Mouse (Mus musculus) regulatory T cell (primary cell): ENCODE data around the gene E130208F15Rik.

Source experiments
- in situ Hi-C: fragments of 300-600 bp; cut with MboI, MseI; formaldehyde crosslinking; loops from one replicate; pipeline ENCODE4 v1.15.1; 2025; ENCODE audit warnings: high pct_unique_total_duplicates

E130208F15Rik gene

DNA sequence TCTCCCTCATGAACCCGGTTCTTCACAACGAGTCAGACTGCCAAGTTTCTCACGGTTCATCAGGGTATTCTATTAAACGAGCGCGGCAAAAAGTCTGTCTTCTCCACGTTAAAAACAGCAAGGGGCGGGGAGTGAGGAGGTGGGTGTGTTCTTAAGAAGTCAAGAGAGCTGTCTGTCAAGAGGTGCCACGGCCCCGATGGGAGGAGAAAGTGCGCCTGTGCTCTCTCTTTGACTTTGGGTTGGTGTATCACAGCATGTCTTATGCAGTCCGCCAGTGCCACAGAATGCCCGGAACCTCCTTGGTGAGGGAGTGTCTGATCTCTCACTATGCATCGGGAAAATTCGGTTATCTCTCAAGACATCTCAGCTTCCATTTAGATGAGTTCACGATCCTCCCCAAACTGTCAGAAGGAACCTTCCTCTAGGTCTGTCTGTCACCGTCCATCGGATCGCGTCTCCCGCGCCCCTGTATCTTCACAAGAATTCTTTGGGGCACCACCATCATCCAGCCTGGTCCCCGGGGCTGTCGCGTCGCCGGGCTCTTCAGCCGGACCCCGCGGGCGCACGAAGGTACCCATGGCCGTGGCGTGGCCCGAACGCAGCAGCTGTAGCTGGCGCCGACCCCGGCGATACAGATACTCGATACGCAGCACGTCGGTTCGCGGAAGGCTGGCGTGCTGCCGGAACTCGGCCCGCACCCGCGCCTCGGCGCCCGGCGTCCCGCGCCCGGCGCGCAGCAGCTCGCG lies at the start of gene E130208F15Rik:
Gene E130208F15Rik (plus strand): TSS at position 202 of the 746 bp plus-strand sequence.
- in situ Hi-C loops: no loop called here

DNA sequence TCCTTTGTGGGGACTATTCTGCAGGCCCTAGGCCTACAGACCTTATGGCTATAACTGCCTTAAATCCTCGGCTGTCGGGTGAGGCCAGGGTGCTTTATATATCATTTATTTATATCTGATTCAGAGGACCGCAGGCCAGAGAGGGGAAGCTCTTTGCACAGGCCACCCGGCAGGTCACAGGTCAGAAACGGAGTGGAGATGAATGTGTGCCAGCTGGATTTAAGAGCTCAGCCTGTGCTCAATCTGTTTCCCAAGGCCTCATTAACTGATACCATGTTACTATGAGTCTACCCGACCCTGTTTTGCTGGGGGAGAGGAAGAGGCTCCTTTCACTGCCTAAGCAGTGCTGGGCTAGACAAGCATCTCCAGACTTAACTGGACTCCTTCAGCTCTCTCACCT lies 47.2 kb upstream of the E130208F15Rik start:
- in situ Hi-C loops: no loop called here

DNA sequence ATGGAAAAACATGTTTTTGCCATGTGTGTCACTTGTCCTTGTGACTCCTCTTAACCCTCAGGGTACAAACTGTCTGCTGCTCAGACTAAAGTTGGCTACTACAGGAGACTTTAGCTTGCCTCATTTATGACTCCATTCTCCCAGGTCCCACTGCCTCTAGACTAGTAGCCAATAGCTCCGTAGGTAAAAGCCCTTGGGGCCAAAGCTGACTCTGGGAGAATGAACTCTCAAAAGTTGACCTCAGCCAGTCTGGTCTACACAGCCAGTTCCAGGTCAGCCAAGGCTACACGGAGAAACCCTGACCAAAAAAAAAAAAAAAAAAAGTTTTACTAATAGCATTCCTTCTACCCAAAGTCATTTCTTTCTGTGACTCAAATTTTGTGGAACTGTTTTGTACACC lies 42.6 kb upstream of the E130208F15Rik start:
- in situ Hi-C loops: no loop called here

DNA sequence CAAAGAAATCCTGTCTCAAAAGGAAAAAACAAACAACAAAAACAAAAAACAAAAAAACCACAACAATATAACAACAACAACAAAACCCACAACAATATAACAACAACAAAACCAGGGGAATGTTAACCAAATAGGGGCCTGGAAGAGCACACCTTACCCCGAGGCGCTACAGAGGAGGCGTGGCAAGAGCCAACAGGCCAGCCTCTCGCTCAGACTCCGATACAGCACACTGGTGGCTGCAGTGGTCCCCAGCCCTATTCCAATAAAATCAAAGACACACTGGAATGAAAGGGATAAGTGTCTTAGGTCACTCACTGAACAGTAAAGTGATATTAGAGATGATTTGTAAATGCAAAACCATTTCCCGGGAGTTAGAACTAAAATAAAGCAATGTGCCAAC lies 42.0 kb upstream of the E130208F15Rik start:
- in situ Hi-C loops: no loop called here

DNA sequence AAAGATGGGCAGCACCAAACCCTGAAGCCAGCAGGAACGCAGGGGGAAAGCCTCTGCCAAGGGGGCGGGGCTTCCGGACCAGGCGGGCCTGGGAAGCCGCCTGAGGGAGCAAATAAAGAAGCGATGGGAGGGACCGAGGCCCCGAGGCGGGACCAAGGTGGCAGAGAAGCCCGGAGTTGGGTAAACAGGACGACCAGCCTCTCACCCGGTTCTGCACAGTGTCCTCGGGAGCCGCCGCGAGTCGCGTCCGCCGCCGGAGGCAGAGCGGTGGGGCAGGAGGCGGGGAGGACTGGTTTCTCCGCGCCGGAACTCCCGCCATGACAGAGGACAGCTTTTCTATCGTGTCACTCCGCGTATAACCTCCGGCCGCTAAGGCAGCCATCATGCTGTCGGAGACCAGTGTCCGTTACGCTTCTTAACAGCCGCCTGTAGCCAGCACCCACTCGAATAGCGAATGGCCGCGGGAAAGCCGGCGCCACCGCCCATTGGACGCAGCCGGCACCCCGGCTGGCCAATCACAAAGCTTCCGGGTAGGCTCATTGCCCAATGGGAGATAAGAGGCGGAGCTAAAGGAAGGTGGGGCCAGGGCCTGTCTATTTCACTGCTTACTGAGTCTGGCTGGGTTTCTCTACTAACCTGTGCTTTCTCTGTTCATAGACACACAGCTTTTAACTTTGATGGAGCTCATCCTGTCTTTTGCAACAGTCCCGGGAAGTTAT lies 41.4 kb upstream of the E130208F15Rik start, which contains the start of the genes Thap8 and Wdr62:
Gene Thap8 (plus strand): TSS at position 144 of the 719 bp plus-strand sequence.
Gene Wdr62 (minus strand): TSS at position 469 of the 719 bp plus-strand sequence.
- in situ Hi-C loops: no loop called here

DNA sequence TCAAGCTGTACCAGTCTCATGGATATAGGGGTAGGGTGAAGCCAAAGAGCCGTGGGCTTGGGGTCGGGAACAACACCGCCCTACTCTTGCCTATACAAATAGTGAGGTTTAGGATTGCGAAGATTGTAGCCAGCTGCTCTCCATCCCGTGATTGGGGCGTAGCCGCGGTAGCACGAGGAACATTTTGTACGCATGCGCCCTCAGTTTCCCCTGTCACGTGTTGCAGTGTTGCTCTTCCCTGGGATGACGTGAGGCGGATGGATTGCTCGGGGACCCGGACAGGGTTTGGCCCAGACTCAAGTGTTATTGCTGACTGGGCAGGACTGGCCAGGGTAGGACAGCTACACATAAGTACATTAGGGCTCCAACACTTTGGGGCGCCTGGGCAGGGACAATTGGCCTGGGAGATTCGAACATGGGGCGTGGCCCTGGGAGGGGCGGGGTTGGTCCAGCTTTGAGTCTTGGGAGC lies 40.8 kb upstream of the E130208F15Rik start:
- in situ Hi-C loops: no loop called here

DNA sequence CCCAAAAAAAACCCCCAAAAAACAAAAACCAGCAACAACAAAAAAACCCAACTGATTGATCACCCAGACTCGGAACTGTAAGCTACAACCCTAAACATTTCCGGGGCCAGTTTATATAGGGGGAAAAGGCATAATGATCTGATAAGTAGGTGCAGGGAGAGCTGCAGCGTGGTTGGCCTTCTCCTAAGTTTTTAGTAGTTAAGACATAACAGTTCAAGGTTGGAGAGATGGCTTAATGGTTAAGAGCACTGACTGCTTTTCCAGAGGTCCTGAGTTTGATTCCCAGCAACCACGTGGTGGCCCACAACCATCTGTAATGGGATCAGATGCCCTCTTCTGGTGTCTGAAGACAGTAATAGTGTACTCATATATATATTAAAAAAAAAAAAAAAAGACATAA lies 40.0 kb upstream of the E130208F15Rik start:
- in situ Hi-C loops: no loop called here

DNA sequence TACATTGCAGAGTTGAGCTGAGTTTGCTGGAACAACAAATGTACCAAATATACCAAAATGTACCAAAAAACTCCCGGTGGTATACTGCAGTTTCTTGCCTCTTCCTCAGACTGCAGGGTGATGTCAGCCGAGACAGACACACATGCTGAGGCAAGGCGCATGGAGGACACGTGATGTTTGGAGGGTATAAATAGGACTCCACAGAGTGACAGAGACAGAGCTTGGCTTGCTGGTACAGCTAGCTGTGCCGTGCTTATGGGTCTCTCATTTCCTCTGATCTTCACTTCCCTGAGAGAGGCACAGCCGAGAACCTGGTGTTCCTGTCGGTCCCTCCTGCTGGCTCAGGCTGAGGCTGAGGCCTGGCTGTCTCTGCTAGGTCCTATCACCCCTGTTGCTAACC lies 38.8 kb upstream of the E130208F15Rik start:
- in situ Hi-C loops: no loop called here

DNA sequence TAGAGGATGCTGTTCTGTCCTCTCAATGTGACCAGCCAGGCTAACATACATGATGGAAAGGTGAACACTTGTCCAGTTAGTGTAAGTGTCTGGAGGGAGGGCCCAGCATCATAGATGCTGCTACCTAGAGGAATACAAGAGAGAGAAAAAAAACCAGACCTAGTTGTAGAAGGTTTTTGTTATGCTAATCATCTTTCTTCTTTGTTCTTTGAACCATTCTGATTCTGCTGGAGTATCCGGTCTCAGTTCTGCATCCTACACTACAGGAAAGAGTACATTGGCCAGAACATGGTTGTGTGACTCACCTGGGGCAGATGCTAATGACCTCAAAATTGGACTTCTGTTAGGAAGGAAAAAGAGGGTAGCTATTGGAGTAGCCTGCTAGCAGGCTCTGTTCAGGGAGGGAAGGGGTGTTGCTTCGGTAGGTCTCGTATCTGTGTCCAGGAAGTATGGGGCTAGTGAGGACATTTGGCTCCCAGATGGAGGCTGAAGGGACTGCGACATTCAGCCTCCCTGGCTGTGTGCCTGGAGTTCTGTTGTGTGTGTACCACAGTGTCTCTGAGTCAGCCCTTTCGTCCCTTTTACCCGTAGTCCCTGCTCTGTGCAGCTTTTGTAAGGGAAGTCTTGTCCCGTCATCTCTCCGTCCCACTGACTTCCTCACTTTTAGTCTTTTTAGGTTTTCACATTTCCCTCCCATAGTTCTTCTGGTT lies 34.7 kb upstream of the E130208F15Rik start:
- in situ Hi-C loops: no loop called here

DNA sequence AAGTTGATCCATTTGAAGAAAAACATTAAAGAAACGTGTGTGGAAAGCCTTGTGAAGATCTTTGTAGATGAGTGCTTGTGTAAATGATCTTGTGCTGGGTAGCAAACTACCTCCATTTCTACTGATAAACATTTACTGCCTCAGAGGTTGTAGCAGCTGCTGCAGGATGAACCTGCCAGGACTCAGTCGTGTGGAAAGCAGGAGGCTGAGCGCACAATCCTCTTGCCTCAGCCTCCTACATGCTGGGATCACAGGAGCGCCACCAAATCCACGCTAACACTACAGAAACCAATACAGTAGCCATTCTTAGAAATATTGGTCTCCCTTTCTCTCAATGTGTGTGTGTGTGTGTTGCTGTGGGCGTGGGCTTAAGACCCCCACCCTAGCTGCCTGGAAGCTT lies 33.5 kb upstream of the E130208F15Rik start:
- in situ Hi-C loops: no loop called here

DNA sequence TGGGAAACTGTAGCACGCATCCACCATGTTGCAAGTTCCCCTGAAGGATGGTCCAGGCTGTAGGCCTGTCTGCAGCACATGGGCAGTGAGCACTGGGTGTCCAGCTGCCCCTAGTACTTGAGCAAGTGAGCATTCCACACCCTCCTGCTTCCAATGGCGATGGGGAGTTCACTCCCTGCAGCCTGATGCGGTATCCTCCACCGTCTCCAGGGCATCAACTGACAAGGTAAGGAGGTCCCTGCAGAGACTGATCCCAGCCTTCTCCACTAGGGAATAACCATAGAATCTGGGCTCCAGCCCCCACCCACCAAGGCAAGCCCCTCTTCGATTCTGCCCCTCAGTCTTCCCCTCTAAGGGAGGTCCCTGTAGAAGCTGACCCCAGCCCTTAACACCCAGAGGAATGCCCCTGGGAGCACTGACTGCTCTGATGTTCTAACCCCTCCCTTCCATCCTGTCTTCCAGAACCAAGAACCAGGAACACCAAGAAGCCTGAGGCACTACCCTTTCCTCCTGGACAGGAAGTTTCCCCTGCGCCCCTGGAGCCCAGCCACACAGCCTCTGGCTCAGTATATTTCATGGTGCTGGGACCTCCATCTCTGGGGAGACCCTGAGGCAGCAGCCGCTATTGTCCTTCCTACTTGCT lies 32.3 kb upstream of the E130208F15Rik start:
- in situ Hi-C loops: no loop called here

DNA sequence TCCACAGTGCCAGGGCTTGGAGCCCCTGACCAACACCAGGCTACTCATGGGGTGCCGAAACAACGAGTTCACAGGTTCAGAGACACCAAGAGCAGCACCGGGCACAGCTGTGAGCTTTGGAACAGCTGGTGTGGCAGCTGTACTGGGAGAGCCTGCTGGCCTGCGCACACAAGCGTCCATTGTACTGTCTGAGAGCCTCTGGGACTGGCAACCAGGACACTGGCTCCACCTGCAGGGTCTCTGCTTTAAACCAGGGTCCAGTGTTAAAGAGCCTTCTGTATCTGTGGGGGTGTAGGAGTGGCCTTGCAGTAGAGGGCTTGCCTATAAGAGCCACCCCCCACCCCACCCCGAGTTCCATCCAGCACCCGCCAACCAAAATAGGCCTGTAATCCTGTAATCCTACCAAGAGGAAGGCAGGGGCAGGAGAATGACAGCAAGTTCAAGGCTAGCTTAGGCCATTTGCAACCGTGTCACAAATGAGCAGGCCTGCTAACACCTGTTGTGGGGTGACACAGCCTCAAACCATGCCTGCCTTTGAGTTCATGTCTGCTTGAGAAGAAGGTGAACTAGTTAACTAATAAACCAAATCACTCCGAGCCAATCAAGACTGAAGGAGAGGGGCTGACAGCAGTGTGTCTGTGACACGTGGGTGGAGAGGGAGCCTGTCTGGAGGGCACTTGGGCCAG lies 31.7 kb upstream of the E130208F15Rik start:
- in situ Hi-C loops: no loop called here

DNA sequence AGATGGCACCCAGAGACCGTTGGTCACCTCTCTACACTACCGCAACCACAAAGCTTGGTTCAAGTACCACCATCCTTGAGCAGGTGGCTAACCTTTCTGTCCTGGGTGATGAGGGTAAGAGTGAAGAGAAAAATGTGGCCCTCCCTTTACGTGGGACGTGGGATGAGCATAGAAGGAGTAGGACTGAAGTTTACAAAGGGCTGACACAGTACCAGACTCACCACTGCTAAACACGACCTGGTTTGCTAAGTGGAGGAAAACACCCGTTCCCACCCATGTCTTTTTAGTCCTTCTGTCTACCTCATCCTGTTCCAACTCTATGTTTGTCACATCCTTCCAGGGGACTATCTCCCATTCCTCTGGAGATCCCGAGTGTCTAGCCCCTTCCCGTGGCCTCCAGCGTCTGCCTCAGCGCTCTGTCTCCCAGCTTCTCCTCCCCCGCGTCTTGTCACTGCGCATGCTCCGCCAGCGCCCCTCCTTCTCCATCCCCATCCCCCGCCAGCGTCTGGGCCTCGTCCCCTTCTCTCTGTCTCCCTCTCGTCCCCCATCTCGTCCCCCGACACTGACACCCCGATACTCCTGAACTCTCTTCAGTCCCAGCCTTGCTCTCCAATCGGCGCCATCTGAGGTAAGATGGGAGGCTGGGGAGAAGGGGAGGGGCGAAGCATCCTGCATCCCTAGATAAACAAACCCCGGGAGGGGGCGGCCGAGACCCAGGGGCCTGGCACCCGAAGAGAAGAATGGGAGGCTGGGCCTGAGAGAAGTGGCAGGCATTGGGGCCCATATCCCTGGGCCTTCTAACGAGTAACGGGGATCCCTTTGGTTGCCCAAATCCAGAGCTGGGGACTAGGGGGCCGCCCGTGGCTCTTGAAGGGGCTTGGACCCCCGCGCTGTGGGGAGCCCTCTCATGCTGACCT lies 30.1 kb upstream of the E130208F15Rik start, which contains the start of gene Clip3:
Gene Clip3 (plus strand): TSS at position 514 of the 917 bp plus-strand sequence.
- in situ Hi-C loops: no loop called here

DNA sequence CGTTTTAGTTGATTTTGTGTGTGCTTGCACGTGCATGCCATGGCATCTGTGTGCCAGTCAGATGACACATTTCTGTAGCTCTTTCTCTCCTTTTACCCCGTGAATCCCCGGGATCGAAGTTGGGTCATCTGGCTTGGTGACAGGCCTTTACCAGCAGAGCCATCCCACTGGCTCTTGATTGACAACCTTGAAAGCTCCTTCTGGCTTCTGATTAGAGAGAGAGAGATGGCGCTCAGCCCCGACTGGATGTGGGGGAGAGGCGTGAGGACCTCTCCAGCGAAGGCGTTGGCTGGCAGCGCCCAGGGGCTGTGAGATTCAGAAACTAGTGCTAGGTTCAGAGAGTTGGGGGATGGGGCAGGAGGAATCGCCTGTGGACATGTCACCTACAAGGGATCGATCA lies 27.7 kb upstream of the E130208F15Rik start:
- in situ Hi-C loops: no loop called here

DNA sequence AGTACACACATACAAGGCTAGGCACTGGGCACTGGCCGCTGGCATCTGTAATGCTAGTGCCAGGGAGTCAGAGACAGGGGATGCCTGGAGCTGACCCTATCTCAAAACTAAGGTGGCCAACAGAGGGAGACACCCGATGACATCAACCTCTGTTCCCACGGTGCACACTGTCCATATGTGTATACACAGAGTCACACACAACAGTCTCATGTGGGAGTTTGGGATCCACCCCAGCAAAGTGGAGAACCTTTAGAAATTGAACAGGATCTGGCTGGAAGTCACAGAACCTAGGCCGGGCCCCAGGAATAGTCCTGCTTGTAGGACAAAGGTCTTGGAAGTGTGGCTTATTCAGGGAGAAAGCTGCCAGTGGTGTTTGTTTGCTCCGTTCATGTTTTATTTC lies 27.2 kb upstream of the E130208F15Rik start:
- in situ Hi-C loops: no loop called here

DNA sequence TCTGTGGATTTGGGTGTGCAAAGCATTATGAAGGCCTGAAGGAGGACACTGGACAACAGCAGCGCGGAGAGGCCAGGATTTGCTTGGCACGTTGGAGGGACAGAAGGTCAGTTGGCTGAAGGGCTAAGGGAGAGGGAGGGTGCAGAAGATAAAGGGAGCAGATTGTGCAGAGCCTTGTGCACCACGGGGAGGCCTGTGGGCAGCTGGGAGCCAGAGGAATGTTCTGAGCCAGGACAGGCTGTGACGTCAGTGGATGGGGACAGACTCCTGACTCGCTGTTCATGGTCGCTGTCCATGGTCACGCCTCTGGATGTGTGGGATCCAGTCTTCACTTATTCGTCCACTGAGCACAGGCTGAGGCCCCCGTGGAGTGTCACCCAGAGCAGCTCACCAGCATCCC lies 26.4 kb upstream of the E130208F15Rik start:
- in situ Hi-C loops: no loop called here

DNA sequence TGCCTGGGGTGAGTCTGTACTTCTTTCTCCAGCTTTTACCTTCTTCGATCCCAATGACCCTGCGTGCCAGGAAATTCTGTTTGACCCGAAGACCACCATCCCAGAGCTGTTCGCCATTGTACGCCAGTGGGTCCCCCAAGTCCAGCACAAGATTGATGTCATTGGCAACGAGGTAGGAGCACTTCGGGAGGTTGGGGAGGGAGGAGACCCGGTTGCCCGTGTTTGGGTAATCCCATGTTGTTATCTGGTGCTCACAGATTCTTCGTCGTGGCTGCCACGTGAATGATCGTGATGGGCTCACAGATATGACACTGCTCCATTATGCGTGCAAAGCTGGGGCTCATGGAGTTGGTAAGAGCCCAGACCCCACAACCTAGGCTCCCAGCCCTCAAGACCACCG lies 24.7 kb upstream of the E130208F15Rik start:
- in situ Hi-C loops: no loop called here

DNA sequence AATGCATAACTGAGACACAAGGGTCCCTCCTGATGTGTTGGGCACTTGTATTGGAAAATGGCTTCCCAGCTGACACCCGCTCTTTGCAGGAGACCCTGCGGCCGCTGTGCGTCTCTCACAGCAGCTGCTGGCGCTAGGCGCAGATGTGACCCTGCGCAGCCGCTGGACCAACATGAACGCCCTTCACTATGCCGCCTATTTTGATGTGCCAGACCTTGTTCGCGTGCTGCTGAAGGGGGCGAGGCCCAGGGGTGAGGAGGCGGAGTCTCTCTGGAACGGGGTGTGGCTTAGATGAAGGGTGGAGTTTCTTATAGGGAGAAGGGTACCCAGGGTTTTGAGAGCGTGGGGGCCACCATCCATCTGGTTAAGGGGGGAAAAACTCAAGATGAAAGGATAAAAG lies 24.3 kb upstream of the E130208F15Rik start:
- in situ Hi-C loops: no loop called here

DNA sequence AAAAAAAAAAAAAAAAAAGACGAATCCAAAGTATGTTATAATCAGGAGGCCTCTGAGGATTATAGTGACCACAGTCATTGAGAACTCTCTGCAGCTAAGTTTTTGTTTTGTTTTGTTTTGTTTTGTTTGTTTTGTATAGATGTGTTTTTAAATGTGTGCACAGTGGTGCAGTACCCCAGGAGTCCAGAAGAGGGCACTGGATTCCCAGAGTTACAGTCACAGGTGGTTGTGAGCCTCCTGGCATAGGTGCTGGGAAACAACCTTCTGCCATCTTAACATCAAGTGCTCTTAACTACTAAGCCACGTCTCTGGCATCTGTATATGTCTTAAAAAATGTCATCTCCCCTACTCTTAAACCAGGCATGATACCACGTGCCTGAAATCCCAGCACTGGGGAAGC lies 20.6 kb upstream of the E130208F15Rik start:
- in situ Hi-C loops: no loop called here
